Mouse (Mus musculus) liver, embryonic 13.5 days (tissue): Measurements from ENCODE around the gene Slc9a1. TPM values are rescaled to one million over a fixed set of nuclear protein-coding genes. Genes with fewer than 3 reads are reported as not detected.

Source experiments
- ATAC-seq: fragments of 200-750 bp; cut with Nextera tagmentation; 2 replicates; pipeline ENCODE4 v1.8.0; 2017; ENCODE audit warnings: low read depth, mild to moderate bottlenecking, moderate number of reproducible peaks, moderate library complexity
- DNase-seq: peaks from one replicate; pipeline ENCODE4 v3.0.0; 2022
- H3K27ac ChIP-seq: fragments of 300-500 bp; sonication (generic); 2 replicates; pipeline ENCODE4 v1.5.1; 2015; ENCODE audit warnings: moderate library complexity, mild to moderate bottlenecking, inconsistent platforms
- H3K27me3 ChIP-seq: fragments of 300-500 bp; sonication (generic); 2 replicates; pipeline ENCODE4 v1.6.1; 2015; ENCODE audit warnings: mild to moderate bottlenecking, inconsistent platforms
- H3K36me3 ChIP-seq: fragments of 300-500 bp; sonication (generic); 2 replicates; pipeline ENCODE4 v1.6.1; 2015; ENCODE audit warnings: mild to moderate bottlenecking, inconsistent platforms
- H3K4me1 ChIP-seq: fragments of 300-500 bp; sonication (generic); replicated peaks from 2 replicates; pipeline ENCODE4 v1.6.1; 2015; ENCODE audit warnings: inconsistent platforms
- H3K4me2 ChIP-seq: fragments of 300-500 bp; sonication (generic); 2 replicates; pipeline ENCODE4 v1.6.1; 2015; ENCODE audit warnings: inconsistent platforms, mild to moderate bottlenecking, moderate library complexity
- H3K4me3 ChIP-seq: fragments of 300-500 bp; sonication (generic); replicated peaks from 2 replicates; pipeline ENCODE4 v1.5.1; 2015; ENCODE audit warnings: mild to moderate bottlenecking, inconsistent platforms
- H3K9ac ChIP-seq: fragments of 300-500 bp; sonication (generic); 2 replicates; pipeline ENCODE4 v1.6.1; 2015; ENCODE audit warnings: mild to moderate bottlenecking, inconsistent platforms
- H3K9me3 ChIP-seq: fragments of 300-500 bp; sonication (generic); replicated peaks from 2 replicates; pipeline ENCODE4 v1.6.1; 2016; ENCODE audit warnings: inconsistent platforms
- whole genome bisulfite sequencing: fragments of 180-500 bp; shearing (Covaris S2); methylation state at CpG from one replicate; pipeline ENCODE4 v1.1.7; 2015; ENCODE audit not compliant: insufficient replicate concordance; 5-methylcytosine and 5-hydroxymethylcytosine counted together
- polyA plus RNA-seq: library from polyadenylated mRNA; unstranded; fragments of >200 nt; fragmentation: Nextera tagmentation; extraction: Ambion mirVana; gene quantifications from 2 replicates; pipeline ENCODE4 v1.2.1, GENCODE M21; 2015

Slc9a1 gene
- polyA plus RNA-seq = 2.7 and 3.1 TPM in 2 replicates

GRCm38 (mm10) chr4:133369553-133370297 lies at the start of gene Slc9a1:
Slc9a1 (plus strand) TSS chr4:133369706.
- Histone ChIP-seq H3K4me2 (peak within 1 kb of the TSS; percentile 90), H3K9me3 (no peaks in the 10 kb centered on the region), H3K9ac (peak within 1 kb of the TSS; percentile 95), H3K27me3 (no peaks in the 10 kb centered on the region), H3K4me1 (peaks cover 51% of the 10 kb centered on the region), H3K27ac (peak within 1 kb of the TSS; percentile 85), H3K36me3 (peaks cover under 1% of the 10 kb centered on the region; the same call in 1 of the 2 replicates), H3K4me3 (peak within 1 kb of the TSS; percentile 88)
- ATAC-seq (peak; percentile 88), DNase-seq (peak; percentile 85)
- WGBS = under 1% methylated on average over 40 of the region's 40 CpGs

- no peaks in the 10 kb centered on the region for H3K36me3 ChIP-seq
- H3K27ac ChIP-seq = no peak overlapping the region
- DNase-seq = no peak
- peaks cover 6% of the 10 kb centered on the region for H3K4me1 ChIP-seq
- H3K27me3 ChIP-seq = no peaks in the 10 kb centered on the region
- no peak overlapping the region for H3K4me3 ChIP-seq
- no peak for ATAC-seq
- H3K9me3 ChIP-seq = no peaks in the 10 kb centered on the region
- WGBS = 23% methylated on average over 7 of the region's 7 CpGs
- H3K4me2 ChIP-seq = no peak overlapping the region
- no peak overlapping the region for H3K9ac ChIP-seq
Measured at GRCm38 (mm10) chr4:133328129-133328528, 41.4 kb upstream of the Slc9a1 start.

- ATAC-seq = no peak
- Histone ChIP-seq H3K9ac (no peak overlapping the region), H3K4me3 (no peak overlapping the region), H3K4me1 (peaks cover 9% of the 10 kb centered on the region), H3K27ac (no peak overlapping the region), H3K9me3 (no peaks in the 10 kb centered on the region), H3K27me3 (no peaks in the 10 kb centered on the region), H3K36me3 (no peaks in the 10 kb centered on the region), H3K4me2 (no peak overlapping the region)
- DNase-seq = no peak
- 75% methylated on average over 4 of the region's 4 CpGs for WGBS
Measured at GRCm38 (mm10) chr4:133330296-133330695, 39.2 kb upstream of the Slc9a1 start.

- DNase-seq (no peak), ATAC-seq (no peak)
- Histone ChIP-seq H3K4me3 (no peak overlapping the region), H3K27ac (no peak overlapping the region), H3K9me3 (no peaks in the 10 kb centered on the region), H3K27me3 (no peaks in the 10 kb centered on the region), H3K36me3 (no peaks in the 10 kb centered on the region), H3K9ac (no peak overlapping the region), H3K4me2 (no peak overlapping the region), H3K4me1 (peaks cover 16% of the 10 kb centered on the region)
- 78% methylated on average over 6 of the region's 6 CpGs for WGBS
Measured at GRCm38 (mm10) chr4:133333306-133333705, 36.2 kb upstream of the Slc9a1 start.

- Histone ChIP-seq H3K27me3 (peaks cover 7% of the 10 kb centered on the region; the same call in 1 of the 2 replicates), H3K9ac (peak overlapping the region; percentile 96), H3K9me3 (no peaks in the 10 kb centered on the region), H3K36me3 (no peaks in the 10 kb centered on the region), H3K27ac (peak overlapping the region; percentile 86), H3K4me3 (peak overlapping the region; percentile 90), H3K4me1 (peaks cover 29% of the 10 kb centered on the region), H3K4me2 (peak overlapping the region; percentile 99)
- WGBS = 10% methylated on average over 14 of the region's 14 CpGs
- no peak for ATAC-seq
- no peak for DNase-seq
Measured at GRCm38 (mm10) chr4:133337833-133338520, 31.5 kb upstream of the Slc9a1 start.

- no peaks in the 10 kb centered on the region for H3K9me3 ChIP-seq
- H3K27ac ChIP-seq = peak overlapping the region; percentile 86
- no peak for DNase-seq
- peak overlapping the region; percentile 99 for H3K4me2 ChIP-seq
- WGBS = 1% methylated on average over 39 of the region's 39 CpGs
- peak; percentile 34 for ATAC-seq
- H3K36me3 ChIP-seq = no peaks in the 10 kb centered on the region
- peaks cover 27% of the 10 kb centered on the region for H3K4me1 ChIP-seq
- H3K4me3 ChIP-seq = peak overlapping the region; percentile 90
- peak overlapping the region; percentile 96 for H3K9ac ChIP-seq
- H3K27me3 ChIP-seq = peaks cover 7% of the 10 kb centered on the region
Measured at GRCm38 (mm10) chr4:133338521-133339095, 30.9 kb upstream of the Slc9a1 start.

- peak; percentile 87 for DNase-seq
- Histone ChIP-seq H3K27ac (peak overlapping the region; percentile 86), H3K4me1 (peaks cover 26% of the 10 kb centered on the region), H3K9ac (peak overlapping the region; percentile 96), H3K36me3 (no peaks in the 10 kb centered on the region), H3K27me3 (peaks cover 7% of the 10 kb centered on the region), H3K4me3 (peak overlapping the region; percentile 90), H3K9me3 (no peaks in the 10 kb centered on the region), H3K4me2 (peak overlapping the region; percentile 99)
- peak; percentile 97 for ATAC-seq
- under 1% methylated on average over 59 of the region's 60 CpGs for WGBS
Measured at GRCm38 (mm10) chr4:133339148-133339749, 30.3 kb upstream of the Slc9a1 start.

GRCm38 (mm10) chr4:133340217-133340616 lies 29.3 kb upstream of the Slc9a1 start:
- WGBS = 78% methylated on average over 2 of the region's 2 CpGs
- Histone ChIP-seq H3K9me3 (no peaks in the 10 kb centered on the region), H3K36me3 (no peaks in the 10 kb centered on the region), H3K4me3 (no peak overlapping the region), H3K4me1 (peaks cover 26% of the 10 kb centered on the region), H3K9ac (no peak overlapping the region), H3K27ac (no peak overlapping the region), H3K27me3 (peaks cover 7% of the 10 kb centered on the region), H3K4me2 (no peak overlapping the region)
- ATAC-seq (no peak), DNase-seq (no peak)

- Histone ChIP-seq H3K4me2 (no peak overlapping the region), H3K27me3 (peaks cover 7% of the 10 kb centered on the region), H3K27ac (no peak overlapping the region), H3K4me1 (peaks cover 11% of the 10 kb centered on the region), H3K36me3 (no peaks in the 10 kb centered on the region), H3K9ac (no peak overlapping the region), H3K4me3 (no peak overlapping the region), H3K9me3 (no peaks in the 10 kb centered on the region)
- no peak for DNase-seq
- ATAC-seq = no peak
- under 1% methylated on average over 4 of the region's 4 CpGs for WGBS
Measured at GRCm38 (mm10) chr4:133344112-133344511, 25.4 kb upstream of the Slc9a1 start.

- no peak for ATAC-seq
- Histone ChIP-seq H3K4me1 (no peaks in the 10 kb centered on the region), H3K9me3 (no peaks in the 10 kb centered on the region), H3K36me3 (no peaks in the 10 kb centered on the region), H3K4me2 (no peak overlapping the region), H3K27ac (no peak overlapping the region), H3K9ac (no peak overlapping the region), H3K27me3 (peaks cover 5% of the 10 kb centered on the region), H3K4me3 (no peak overlapping the region)
- WGBS = 71% methylated on average over 6 of the region's 6 CpGs
- no peak for DNase-seq
Measured at GRCm38 (mm10) chr4:133345702-133346101, 23.8 kb upstream of the Slc9a1 start.

GRCm38 (mm10) chr4:133346577-133346976 lies 22.9 kb upstream of the Slc9a1 start:
- no peak overlapping the region for H3K4me3 ChIP-seq
- H3K27ac ChIP-seq = no peak overlapping the region
- H3K4me2 ChIP-seq = no peak overlapping the region
- 32% methylated on average over 4 of the region's 4 CpGs for WGBS
- no peak overlapping the region for H3K9ac ChIP-seq
- no peaks in the 10 kb centered on the region for H3K9me3 ChIP-seq
- DNase-seq = no peak
- ATAC-seq = no peak
- no peaks in the 10 kb centered on the region for H3K36me3 ChIP-seq
- H3K27me3 ChIP-seq = no peaks in the 10 kb centered on the region; the same call in none of the 2 replicates
- no peaks in the 10 kb centered on the region for H3K4me1 ChIP-seq
